Mouse (Mus musculus) heart, postnatal 36 days (tissue): ENCODE measurements at regions not wholly inside any gene's neighbourhood (a gene's known extent, or its start where the extent isn't known, plus 50 kb on each side); places are given as distances from the start of the nearest gene placed in this dataset.

Experiments used
- DNase-seq, 2 experiments: peaks; one replicate each; pipeline ENCODE4 v3.0.0; 2021 to 2022
- intact Hi-C: fragments of 180-260 bp; cut with DNase I; formaldehyde crosslinking; loops from one replicate; pipeline ENCODE4 v1.15.1; 2025

GRCm38 (mm10) chr1:44957125-44957524, 354.2 kb upstream of the Col3a1 start:
- intact Hi-C loops: loop anchor here (10.0 kb wide), 1 partner anchor 358 kb away; the partner anchor contains the start of gene Col3a1
- DNase-seq: no peak

GRCm38 (mm10) chr1:44987171-44987570, 324.2 kb upstream of the Col3a1 start:
- intact Hi-C loops: no loop called here
- DNase-seq: no peak

GRCm38 (mm10) chr1:45020516-45020915, 290.8 kb upstream of the Col3a1 start:
- DNase-seq: no peak
- intact Hi-C loops: loop anchor here (5.0 kb wide), 3 partner anchors 167 to 468 kb away; partner anchors contain the start of genes Col3a1 and Gulp1

GRCm38 (mm10) chr1:45021234-45021633, 290.1 kb upstream of the Col3a1 start:
- intact Hi-C loops: loop anchor here (5.0 kb wide), 3 partner anchors 166 to 469 kb away; partner anchors contain the start of genes Col3a1 and Gulp1
- DNase-seq: no peak

- DNase-seq: peak; percentile 72 to 75
- intact Hi-C loops: loop anchor here (5.0 kb wide), 3 partner anchors 165 to 470 kb away; partner anchors contain the start of genes Col3a1 and Gulp1
These were observed 289.0 kb upstream of the Col3a1 start for GRCm38 (mm10) chr1:45022146-45022841.

DNA sequence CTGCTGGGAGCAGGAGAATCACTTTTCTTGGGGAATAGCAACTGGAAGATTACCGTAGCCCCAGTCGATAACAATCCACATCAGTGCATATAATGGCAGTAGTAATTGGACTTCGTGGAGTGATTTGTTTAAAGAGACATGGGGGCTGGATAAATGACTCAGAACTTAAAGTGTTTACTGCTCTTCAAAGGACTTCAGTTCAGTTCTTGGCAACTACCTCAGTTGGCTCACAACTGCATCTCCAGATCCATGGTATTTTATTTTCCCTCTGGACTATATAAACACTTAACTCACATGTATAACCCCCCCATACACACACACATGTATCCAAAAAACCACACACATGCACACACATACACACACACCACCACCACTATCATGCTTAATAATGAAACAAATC, 288.0 kb upstream of the Col3a1 start:
- intact Hi-C loops: loop anchor here (5.0 kb wide), 3 partner anchors 164 to 471 kb away; partner anchors contain the start of genes Col3a1 and Gulp1
- DNase-seq: no peak

- intact Hi-C loops: loop anchor here (5.0 kb wide), 1 partner anchor 139 kb away; no protein-coding TSS in a partner anchor
- DNase-seq: no peak
These were observed 279.8 kb upstream of the Col3a1 start for GRCm38 (mm10) chr1:45031436-45032027.

DNA sequence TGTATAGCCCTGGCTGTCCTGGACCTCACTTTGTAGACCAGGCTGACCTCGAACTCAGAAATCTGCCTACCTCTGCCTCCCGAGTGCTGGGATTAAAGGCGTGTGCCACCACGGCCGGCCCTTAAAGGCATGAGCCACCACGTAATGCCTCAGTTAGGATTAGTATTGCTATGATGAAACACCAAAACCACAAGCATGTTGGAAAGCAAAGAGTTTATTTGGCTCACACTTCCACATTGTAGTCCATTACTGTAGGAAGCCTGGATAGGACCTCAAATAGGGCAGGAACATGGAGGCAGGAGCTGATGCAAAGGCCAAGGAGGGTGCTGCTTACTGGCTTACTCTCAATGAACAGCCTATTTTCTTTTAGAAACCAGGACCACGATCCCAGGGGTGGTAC, 278.0 kb upstream of the Col3a1 start:
- intact Hi-C loops: loop anchor here (5.0 kb wide), 1 partner anchor 141 kb away; no protein-coding TSS in a partner anchor
- DNase-seq: no peak

- no peak for DNase-seq
- intact Hi-C loops: loop anchor here (5.0 kb wide), 1 partner anchor 271 kb away; the partner anchor contains the start of gene Col3a1
These were observed 270.0 kb upstream of the Col3a1 start for GRCm38 (mm10) chr1:45041328-45041727.

DNA sequence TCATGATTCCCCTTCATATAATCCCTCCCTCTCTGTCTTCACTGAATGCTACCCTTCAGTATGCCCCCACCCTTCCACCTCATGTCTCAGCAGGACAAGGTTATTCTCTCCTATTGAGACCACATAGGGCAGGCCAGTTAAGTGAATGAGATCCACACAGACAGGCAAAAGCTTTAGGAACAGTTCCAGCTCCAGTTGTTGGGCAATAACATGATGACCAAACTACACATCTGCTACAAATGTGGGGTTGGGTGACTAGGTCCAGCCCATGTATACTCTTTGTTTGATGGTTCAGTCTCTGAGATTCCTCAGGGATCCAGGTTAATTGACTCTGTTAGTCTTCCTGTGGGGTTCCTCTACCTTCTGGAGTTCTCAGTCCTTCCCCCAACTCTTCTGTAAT, 269.5 kb upstream of the Col3a1 start:
- intact Hi-C loops: loop anchor here (5.0 kb wide), 1 partner anchor 270 kb away; the partner anchor contains the start of gene Col3a1
- DNase-seq: peak in 1 of 2 experiments; percentile 4

DNA sequence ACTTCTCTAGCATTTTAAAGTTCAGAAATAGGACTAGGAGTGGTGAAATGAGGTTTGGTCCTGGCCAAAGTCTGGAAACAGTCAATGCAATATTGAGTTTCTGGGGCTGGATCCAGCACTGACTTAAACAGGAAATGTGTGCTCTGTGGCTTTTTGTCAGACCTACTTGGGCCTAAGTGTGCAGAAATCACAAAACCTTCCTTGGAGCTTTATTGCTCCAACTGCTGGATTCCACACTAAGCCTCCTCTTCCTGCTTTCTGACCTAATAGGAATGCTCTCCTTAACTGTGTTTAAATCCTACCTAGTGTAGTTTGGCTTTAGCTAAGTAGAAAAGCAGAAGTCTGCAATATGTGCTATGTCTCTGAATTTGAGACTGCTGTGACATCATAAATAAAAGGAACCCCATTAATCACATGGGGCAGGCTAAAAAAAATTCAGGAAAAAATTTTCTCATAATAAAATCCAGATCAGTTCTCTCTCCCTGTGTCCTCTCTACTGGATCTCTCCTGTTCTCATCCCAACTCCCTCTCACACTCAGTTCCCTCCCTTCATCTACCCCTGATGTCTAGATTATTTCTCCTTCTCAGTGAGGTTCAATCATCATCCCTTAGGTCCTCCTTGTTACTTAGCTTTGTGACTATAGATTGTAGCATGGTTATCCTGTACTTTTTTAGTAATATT, 268.0 kb upstream of the Col3a1 start:
- peak; percentile 6 to 18 for DNase-seq
- intact Hi-C loops: loop anchor here (5.0 kb wide), 1 partner anchor 269 kb away; the partner anchor contains the start of gene Col3a1

GRCm38 (mm10) chr1:45090841-45091535, 220.3 kb upstream of the Col3a1 start:
- DNase-seq: no peak

GRCm38 (mm10) chr1:45100966-45101365, 210.4 kb upstream of the Col3a1 start:
- DNase-seq: no peak
- intact Hi-C loops: no loop called here

More at GRCm38 (mm10) chr1:45090841-45091535, 220.3 kb upstream of the Col3a1 start:
- intact Hi-C loops: no loop called here

GRCm38 (mm10) chr1:45116409-45117144, 194.8 kb upstream of the Col3a1 start:
- intact Hi-C loops: loop anchor here (10.0 kb wide), 1 partner anchor 198 kb away; the partner anchor contains the start of gene Col3a1
- no peak for DNase-seq

GRCm38 (mm10) chr1:45135152-45135714, 176.1 kb upstream of the Col3a1 start:
- no peak for DNase-seq

GRCm38 (mm10) chr1:45147019-45147418, 164.3 kb upstream of the Col3a1 start:
- intact Hi-C loops: no loop called here
- no peak for DNase-seq

More at GRCm38 (mm10) chr1:45135152-45135714, 176.1 kb upstream of the Col3a1 start:
- intact Hi-C loops: no loop called here

DNA sequence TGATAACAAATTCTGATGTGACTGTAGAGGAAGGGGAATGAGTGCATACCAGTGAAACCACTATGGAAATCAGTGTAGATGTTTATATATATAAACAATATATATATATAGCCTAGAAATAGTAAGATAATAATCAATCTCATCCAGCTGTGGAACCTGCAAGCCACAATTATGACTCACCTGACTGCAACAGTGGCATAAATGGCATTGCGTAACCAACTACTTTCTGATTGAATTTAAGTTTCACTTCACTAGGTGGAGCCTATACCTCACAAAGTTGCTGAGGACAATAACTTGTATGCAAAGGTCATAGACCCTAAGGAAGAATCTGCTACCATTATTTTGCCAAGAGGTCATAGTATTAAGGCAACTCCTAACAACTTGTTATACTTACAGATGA, 129.7 kb upstream of the Col3a1 start:
- intact Hi-C loops: loop anchor here (5.0 kb wide), 1 partner anchor 131 kb away; the partner anchor contains the start of gene Col3a1
- DNase-seq: no peak

GRCm38 (mm10) chr1:45185341-45185740, 126.0 kb upstream of the Col3a1 start:
- intact Hi-C loops: loop anchor here (5.0 kb wide), 1 partner anchor 163 kb away; no protein-coding TSS in a partner anchor
- no peak for DNase-seq

DNA sequence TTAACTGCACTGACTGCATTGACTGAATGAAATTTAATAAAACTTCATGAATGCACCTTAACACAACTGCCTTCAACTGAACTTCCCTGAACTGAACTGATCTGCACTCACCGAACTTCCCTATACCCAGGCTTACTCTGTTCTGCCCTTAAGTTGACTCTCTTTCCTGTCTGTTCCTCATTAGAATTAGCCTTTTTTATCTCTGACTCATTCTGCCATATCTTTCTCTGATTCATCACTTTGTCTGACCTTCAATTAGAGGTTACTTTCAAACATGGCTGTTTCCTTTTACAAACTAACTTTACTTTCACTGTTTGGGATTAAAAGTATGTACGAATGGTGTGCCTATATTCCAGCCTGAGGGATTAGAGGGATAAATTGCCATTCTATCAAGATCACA, 103.4 kb upstream of the Col3a1 start:
- no peak for DNase-seq
- intact Hi-C loops: no loop called here
